Mouse (Mus musculus) MEL (cell line): ENCODE data around the gene Aspn. TPM values are rescaled to one million over a fixed set of nuclear protein-coding genes. Genes with fewer than 3 reads are reported as not detected.

Source experiments
- DNase-seq: peaks from one replicate; pipeline ENCODE4 v3.0.0; 2011; ENCODE audit warnings: low read depth, low spot score
- H3K27ac ChIP-seq: 2 replicates; pipeline ENCODE4 v1.5.1; 2012; ENCODE audit warnings: low read depth, mild to moderate bottlenecking, control low read depth, low read length, moderate library complexity; ENCODE audit not compliant: control insufficient read depth
- H3K27me3 ChIP-seq, 2 experiments: fragments of 150-350 bp in 1 of 2; sonication (generic) in 1 of 2; 2 replicates each; pipeline ENCODE4 v1.6.1; 2012; ENCODE audit warnings: low read length in 2 of 2, mild to moderate bottlenecking in 2 of 2, improper control_type of control experiment in 1 of 2, moderate library complexity in 1 of 2; ENCODE audit not compliant: insufficient read depth in 2 of 2, control insufficient read depth in 1 of 2
- H3K36me3 ChIP-seq, 2 experiments: 2 replicates each; pipeline ENCODE4 v1.6.1; 2012 to 2014; ENCODE audit warnings: low read length in 2 of 2, improper control_type of control experiment in 1 of 2, inconsistent platforms in 1 of 2, mild to moderate bottlenecking in 1 of 2; ENCODE audit not compliant: insufficient read depth in 2 of 2, control insufficient read depth in 1 of 2
- H3K4me1 ChIP-seq, 2 experiments: fragments of 150-350 bp in 1 of 2; sonication (generic) in 1 of 2; 2 replicates each; pipeline ENCODE4 v1.6.1; 2012; ENCODE audit warnings: low read length in 2 of 2, improper control_type of control experiment in 1 of 2, mild to moderate bottlenecking in 1 of 2; ENCODE audit not compliant: insufficient read depth in 2 of 2, control insufficient read depth in 1 of 2
- H3K4me3 ChIP-seq, 2 experiments: fragments of 150-350 bp in 1 of 2; sonication (generic) in 1 of 2; 2 replicates each; pipeline ENCODE4 v1.5.1; 2012; ENCODE audit warnings: low read depth in 2 of 2, low read length in 2 of 2, mild to moderate bottlenecking in 2 of 2, moderate library complexity in 2 of 2, control low read depth in 1 of 2, improper control_type of control experiment in 1 of 2; ENCODE audit not compliant: control insufficient read depth in 1 of 2, insufficient read depth in 1 of 2
- H3K79me2 ChIP-seq: 2 replicates; pipeline ENCODE4 v1.6.1; 2012; ENCODE audit warnings: mild to moderate bottlenecking, low read length, moderate library complexity; ENCODE audit not compliant: control insufficient read depth, poor library complexity, insufficient read depth
- H3K9ac ChIP-seq: 2 replicates; pipeline ENCODE4 v1.6.1; 2012; ENCODE audit warnings: low read depth, mild to moderate bottlenecking, control low read depth, low read length, moderate library complexity; ENCODE audit not compliant: control insufficient read depth, poor library complexity, severe bottlenecking
- H3K9me3 ChIP-seq: fragments of 150-350 bp; sonication (generic); replicated peaks from 2 replicates; pipeline ENCODE4 v1.6.1; 2012; ENCODE audit warnings: mild to moderate bottlenecking, low read length, improper control_type of control experiment, moderate library complexity; ENCODE audit not compliant: insufficient read depth
- BHLHE40 ChIP-seq: IDR thresholded peaks from 2 replicates; pipeline ENCODE4 v1.6.1; 2012; ENCODE audit warnings: low read depth, mild to moderate bottlenecking, inconsistent platforms, low read length, improper control_type of control experiment, borderline replicate concordance
- E2F4 ChIP-seq: IDR thresholded peaks from 2 replicates; pipeline ENCODE4 v1.6.1; 2011; ENCODE audit warnings: low read depth, low read length, improper control_type of control experiment, borderline replicate concordance
- ETS1 ChIP-seq: IDR thresholded peaks from 2 replicates; pipeline ENCODE4 v1.6.1; 2012; ENCODE audit warnings: low read depth, mild to moderate bottlenecking, inconsistent platforms, low read length, improper control_type of control experiment, moderate library complexity
- HCFC1 ChIP-seq: IDR thresholded peaks from 2 replicates; pipeline ENCODE4 v1.6.1; 2012; ENCODE audit warnings: low read depth, mild to moderate bottlenecking, inconsistent platforms, low read length, improper control_type of control experiment, moderate library complexity
- MAFK ChIP-seq: IDR thresholded peaks from 2 replicates; pipeline ENCODE4 v1.6.1; 2011; ENCODE audit warnings: low read depth, mild to moderate bottlenecking, low read length, improper control_type of control experiment, borderline replicate concordance
- MAZ ChIP-seq: IDR thresholded peaks from 2 replicates; pipeline ENCODE4 v1.6.1; 2012; ENCODE audit warnings: low read depth, mild to moderate bottlenecking, inconsistent platforms, low read length, improper control_type of control experiment
- MXI1 ChIP-seq: IDR thresholded peaks from 2 replicates; pipeline ENCODE4 v1.6.1; 2011; ENCODE audit warnings: mild to moderate bottlenecking, low read depth, low read length, improper control_type of control experiment
- MYB ChIP-seq: IDR thresholded peaks from 2 replicates; pipeline ENCODE4 v1.6.1; 2011; ENCODE audit warnings: mild to moderate bottlenecking, low read depth, low read length, improper control_type of control experiment
- NRF1 ChIP-seq: IDR thresholded peaks from 2 replicates; pipeline ENCODE4 v1.6.1; 2014; ENCODE audit warnings: low read depth, mild to moderate bottlenecking, inconsistent platforms, low read length, improper control_type of control experiment, moderate library complexity; ENCODE audit not compliant: poor library complexity, insufficient read depth, severe bottlenecking
- POLR2AphosphoS5 ChIP-seq: IDR thresholded peaks from 2 replicates; pipeline ENCODE4 v1.6.1; 2012; ENCODE audit warnings: low read depth, borderline replicate concordance, mild to moderate bottlenecking, inconsistent platforms, low read length, moderate library complexity, mixed read lengths
- RAD21 ChIP-seq: IDR thresholded peaks from 2 replicates; pipeline ENCODE4 v1.6.1; 2011; ENCODE audit warnings: mild to moderate bottlenecking, low read depth, low read length, improper control_type of control experiment
- RCOR1 ChIP-seq: IDR thresholded peaks from 2 replicates; pipeline ENCODE4 v1.6.1; 2012; ENCODE audit warnings: low read depth, mild to moderate bottlenecking, inconsistent platforms, low read length, improper control_type of control experiment
- USF1 ChIP-seq: IDR thresholded peaks from 2 replicates; pipeline ENCODE4 v1.6.1; 2014; ENCODE audit warnings: low read depth, mild to moderate bottlenecking, inconsistent platforms, low read length, improper control_type of control experiment, moderate library complexity
- USF2 ChIP-seq, 2 experiments: IDR thresholded peaks; 2 replicates each; pipeline ENCODE4 v1.6.1; 2011 to 2012; ENCODE audit warnings: improper control_type of control experiment in 2 of 2, low read length in 2 of 2, borderline replicate concordance in 1 of 2, inconsistent platforms in 1 of 2, low read depth in 1 of 2, mild to moderate bottlenecking in 1 of 2; ENCODE audit not compliant: insufficient read depth in 1 of 2
- ZC3H11A ChIP-seq: IDR thresholded peaks from 2 replicates; pipeline ENCODE4 v1.6.1; 2012; ENCODE audit warnings: low read depth, mild to moderate bottlenecking, inconsistent platforms, low read length, improper control_type of control experiment
- polyA plus RNA-seq, 2 experiments: library from polyadenylated mRNA; stranded (reverse) in 1 of 2; unstranded in 1 of 2; fragments of >175 nt in 1 of 2; fragments of >200 nt in 1 of 2; gene quantifications; 2 replicates each; pipeline versions ENCODE4 v1.2.1 to v1.2.4; 2012; ENCODE audit warnings: low replicate concordance in 2 of 2, low read depth in 1 of 2; ENCODE audit not compliant: insufficient read length in 2 of 2, insufficient read depth in 1 of 2, missing spikeins in 1 of 2
- total RNA-seq: library from RNA; depleted of rRNA; stranded (reverse); fragments of 300-350 nt; gene quantifications from 2 replicates; pipeline ENCODE4 v1.2.3, GENCODE M21; 2012; rRNA removed

The Aspn gene
- total RNA-seq (not detected in 2 replicates), polyA plus RNA-seq (under 1 TPM in 1 of 2 experiments, not detected in 1; 0.04 TPM)

GRCm38 (mm10) chr13:49544279-49544678, at the start of gene Aspn:
Aspn (plus strand) TSS chr13:49544443.
- no peak within 1 kb of the TSS for H3K4me3 ChIP-seq
- DNase-seq: no peak
- H3K79me2 ChIP-seq: no peaks in the 10 kb centered on the region
- H3K4me1 ChIP-seq: no peaks in the 10 kb centered on the region
- H3K36me3 ChIP-seq: no peaks in the 10 kb centered on the region
- H3K9me3 ChIP-seq: no peaks in the 10 kb centered on the region
- no peak within 1 kb of the TSS for H3K9ac ChIP-seq
- no peak within 1 kb of the TSS for H3K27ac ChIP-seq
- no peaks in the 10 kb centered on the region for H3K27me3 ChIP-seq
- TF ChIP-seq BHLHE40 (no peak), HCFC1 (no peak), ETS1 (no peak), E2F4 (no peak), USF2 (IDR thresholded peaks at IDR 0.05; ENCODE audit: borderline replicate concordance in 1 of 2, insufficient read depth in 1 of 2, low read depth in 1 of 2, low read length in 2 of 2) (no peak), MAFK (no peak)

DNA sequence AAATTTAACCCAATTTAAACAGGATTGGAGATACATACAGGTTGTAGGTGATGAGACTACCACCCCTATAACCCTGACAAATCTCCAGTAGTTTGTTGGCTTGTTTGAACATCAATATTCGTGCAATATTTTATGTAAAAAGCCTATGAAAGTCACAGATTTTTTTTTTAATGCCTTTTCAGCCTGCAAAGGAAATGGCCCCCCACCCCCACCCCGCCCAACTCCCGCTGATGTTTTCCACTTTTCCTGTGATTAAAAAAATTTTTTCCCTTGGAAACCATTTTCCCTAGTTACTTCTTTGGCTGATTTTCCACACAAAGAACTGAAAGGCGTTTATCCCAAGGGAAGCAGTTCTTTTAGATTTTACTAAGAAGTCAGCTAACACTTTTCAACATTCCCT, 39.7 kb upstream of the Aspn start, which contains the start of gene Ecm2:
Ecm2 (plus strand) TSS at position 301 of the 400 bp plus-strand sequence.
- DNase-seq: no peak
- H3K9ac ChIP-seq: no peak within 1 kb of the TSS
- H3K9me3 ChIP-seq: no peaks in the 10 kb centered on the region
- TF ChIP-seq MXI1 (no peak), ETS1 (no peak), RAD21 (no peak), NRF1 (no peak), POLR2AphosphoS5 (no peak), MYB (no peak), ZC3H11A (no peak)
- TF ChIP-seq, all 39 proteins: peak for 0
- no peaks in the 10 kb centered on the region for H3K4me1 ChIP-seq
- H3K27ac ChIP-seq: no peak within 1 kb of the TSS
- H3K27me3 ChIP-seq: no peaks in the 10 kb centered on the region
- no peak within 1 kb of the TSS for H3K4me3 ChIP-seq
- no peaks in the 10 kb centered on the region for H3K79me2 ChIP-seq
- no peaks in the 10 kb centered on the region; a peak in 1 of 4 replicates for H3K36me3 ChIP-seq

GRCm38 (mm10) chr13:49505776-49506175, 38.5 kb upstream of the Aspn start:
- no peak for TF ChIP-seq USF1
- no peak for TF ChIP-seq MXI1
- TF ChIP-seq RCOR1: no peak
- TF ChIP-seq MAZ: no peak
- no peak for TF ChIP-seq E2F4
- no peak for TF ChIP-seq HCFC1
- no peaks in the 10 kb centered on the region for H3K4me1 ChIP-seq

More at GRCm38 (mm10) chr13:49505776-49506175, 38.5 kb upstream of the Aspn start:
- H3K27me3 ChIP-seq: no peaks in the 10 kb centered on the region
- H3K27ac ChIP-seq: no peak overlapping the region
- no peaks in the 10 kb centered on the region for H3K9me3 ChIP-seq
- H3K4me3 ChIP-seq: no peak overlapping the region
- no peak for DNase-seq
- no peaks in the 10 kb centered on the region for H3K79me2 ChIP-seq
- no peak overlapping the region for H3K9ac ChIP-seq
- no peaks in the 10 kb centered on the region; a peak in 1 of 4 replicates for H3K36me3 ChIP-seq
